Mouse (Mus musculus) neural tube, embryonic 11.5 days (tissue): ENCODE data around the gene Grsf1. TPM values are rescaled to one million over a fixed set of nuclear protein-coding genes. Genes with fewer than 3 reads are reported as not detected.

ENCODE experiments used
- ATAC-seq: fragments of 200-750 bp; cut with Nextera tagmentation; 2 replicates; pipeline ENCODE4 v1.8.0; 2017; ENCODE audit warnings: moderate number of reproducible peaks, mild to moderate bottlenecking, moderate TSS enrichment, moderate library complexity; ENCODE audit not compliant: insufficient read depth, low FRiP score, low TSS enrichment
- DNase-seq: peaks from one replicate; pipeline ENCODE4 v3.0.0-alpha.2; 2015; ENCODE audit warnings: low spot score
- H3K27ac ChIP-seq: fragments of 300-500 bp; sonication (generic); 2 replicates; pipeline ENCODE4 v1.5.1; 2014; ENCODE audit warnings: low read depth, mild to moderate bottlenecking, low read length
- H3K27me3 ChIP-seq: fragments of 300-500 bp; sonication (generic); 2 replicates; pipeline ENCODE4 v1.6.1; 2014; ENCODE audit warnings: mild to moderate bottlenecking, low read length, mixed read lengths; ENCODE audit not compliant: control insufficient read depth, insufficient read depth
- H3K36me3 ChIP-seq: fragments of 300-500 bp; sonication (generic); 2 replicates; pipeline ENCODE4 v1.6.1; 2014; ENCODE audit warnings: mild to moderate bottlenecking, low read length, moderate library complexity, mixed read lengths; ENCODE audit not compliant: control insufficient read depth, insufficient read depth
- H3K4me1 ChIP-seq: fragments of 300-500 bp; sonication (generic); 2 replicates; pipeline ENCODE4 v1.6.1; 2014; ENCODE audit warnings: low read length, mixed read lengths; ENCODE audit not compliant: control insufficient read depth, insufficient read depth
- H3K4me2 ChIP-seq: fragments of 300-500 bp; sonication (generic); 2 replicates; pipeline ENCODE4 v1.6.1; 2014; ENCODE audit warnings: low read depth, mild to moderate bottlenecking, moderate library complexity
- H3K4me3 ChIP-seq: fragments of 300-500 bp; sonication (generic); 2 replicates; pipeline ENCODE4 v1.5.1; 2014; ENCODE audit warnings: low read depth, low read length
- H3K9ac ChIP-seq: fragments of 300-500 bp; sonication (generic); 2 replicates; pipeline ENCODE4 v1.6.1; 2014; ENCODE audit warnings: mild to moderate bottlenecking, low read length
- H3K9me3 ChIP-seq: fragments of 300-500 bp; sonication (generic); 2 replicates; pipeline ENCODE4 v1.6.1; 2016; ENCODE audit warnings: low read length; ENCODE audit not compliant: control insufficient read depth
- WGBS: fragments of 180-500 bp; shearing (Covaris S2); extraction: QIAGEN DNeasy Blood & Tissue Kit; methylation state at CpG from one replicate; pipeline ENCODE4 v1.1.7; 2014; 5-methylcytosine and 5-hydroxymethylcytosine counted together
- polyA plus RNA-seq: library from polyadenylated mRNA; unstranded; fragments of >200 nt; fragmentation: Nextera tagmentation; extraction: Ambion mirVana; gene quantifications from 2 replicates; pipeline ENCODE4 v1.2.1, GENCODE M21; 2014

Gene Grsf1
- polyA plus RNA-seq, 1 experiment from 2014 or later = 105 TPM

DNA sequence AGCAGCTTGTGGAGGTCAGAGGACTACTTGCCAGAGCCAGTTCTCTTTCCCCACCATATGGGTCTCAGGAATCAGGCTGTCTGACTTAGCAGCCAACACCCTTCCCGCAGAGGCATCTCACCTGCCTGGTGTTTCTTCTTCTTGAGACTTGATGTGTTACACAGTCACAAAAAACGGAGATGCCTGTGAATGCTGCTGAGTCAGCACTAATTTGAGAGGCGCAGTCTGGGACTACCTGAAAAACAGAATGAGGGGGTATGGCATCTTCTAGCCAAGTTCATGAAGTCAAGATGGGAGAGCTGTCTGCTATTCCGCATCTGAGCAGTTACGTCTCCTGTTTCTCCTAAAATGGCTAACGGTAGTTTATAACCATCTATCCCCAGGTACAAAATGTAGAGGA lies 4.6 kb upstream of the Grsf1 start:
- WGBS = 90% methylated on average over 6 of the region's 6 CpGs
- H3K36me3 ChIP-seq = no peaks in the 10 kb centered on the region
- no peaks in the 10 kb centered on the region for H3K27me3 ChIP-seq
- DNase-seq = no peak
- no peak overlapping the region for H3K27ac ChIP-seq
- no peak for ATAC-seq
- H3K9ac ChIP-seq = no peak overlapping the region
- H3K4me1 ChIP-seq = no peaks in the 10 kb centered on the region
- H3K4me2 ChIP-seq = no peak overlapping the region
- no peak overlapping the region for H3K4me3 ChIP-seq
- no peaks in the 10 kb centered on the region for H3K9me3 ChIP-seq

DNA sequence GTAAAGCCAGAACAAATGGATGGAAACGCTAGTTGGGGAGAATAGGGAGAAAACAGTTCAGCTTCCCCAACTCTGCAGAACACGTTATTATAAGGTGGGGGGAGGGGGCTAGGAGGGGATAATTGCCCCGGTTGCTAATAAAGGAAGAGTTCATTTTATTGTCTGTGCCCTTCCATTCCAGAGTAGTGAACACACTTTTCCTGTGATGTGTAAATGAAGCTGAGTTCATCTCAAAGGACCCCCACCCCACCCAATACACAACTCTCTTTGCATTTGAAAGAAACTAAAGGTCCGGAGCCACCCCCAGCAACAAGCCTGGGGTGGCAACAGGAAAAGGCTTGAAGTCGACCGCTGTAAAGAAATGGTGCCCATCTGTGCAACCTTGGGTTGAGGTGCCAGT lies 3.4 kb upstream of the Grsf1 start:
- ATAC-seq (no peak), DNase-seq (no peak)
- no peak overlapping the region for H3K9ac ChIP-seq
- H3K9me3 ChIP-seq = no peaks in the 10 kb centered on the region
- H3K4me3 ChIP-seq = no peak overlapping the region
- H3K27me3 ChIP-seq = no peaks in the 10 kb centered on the region
- no peak overlapping the region for H3K27ac ChIP-seq
- 7% methylated on average over 6 of the region's 6 CpGs for WGBS
- peaks cover 4% of the 10 kb centered on the region for H3K4me1 ChIP-seq
- no peaks in the 10 kb centered on the region for H3K36me3 ChIP-seq
- no peak overlapping the region for H3K4me2 ChIP-seq

DNA sequence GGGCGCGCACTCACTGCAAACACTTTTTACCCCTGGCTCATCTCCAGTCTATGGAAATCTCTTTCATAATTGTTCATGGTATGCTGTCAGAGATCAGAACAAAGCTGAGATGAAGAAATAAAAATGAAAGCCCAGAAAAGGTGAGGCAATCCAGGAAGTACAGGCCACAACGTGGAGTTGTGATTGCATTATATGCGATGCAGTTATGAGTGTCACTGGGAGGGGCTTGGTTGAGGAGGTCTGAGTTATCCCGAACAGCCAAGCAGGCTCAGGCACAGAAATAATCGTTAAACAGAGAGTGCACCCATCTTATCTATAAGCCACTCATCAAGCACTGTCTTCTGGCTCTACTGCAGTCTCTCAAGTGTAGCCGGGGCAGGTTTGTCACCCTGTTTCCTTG lies 3.0 kb upstream of the Grsf1 start:
- no peak for DNase-seq

GRCm38 (mm10) chr5:88674703-88675442 lies 1.1 kb downstream of the Grsf1 start:
- Histone ChIP-seq H3K4me2 (peak overlapping the region; percentile 62), H3K27ac (peak overlapping the region; percentile 98), H3K4me1 (peaks cover 11% of the 10 kb centered on the region), H3K9ac (peak overlapping the region; percentile 97), H3K27me3 (no peaks in the 10 kb centered on the region), H3K4me3 (peak overlapping the region; percentile 87), H3K9me3 (no peaks in the 10 kb centered on the region), H3K36me3 (0 out of 2 replicates have a peak, but pooled peaks cover 2% of the 10 kb centered on the region)
- ATAC-seq (peak; percentile 57), DNase-seq (no peak)
- under 1% methylated on average over 39 of the region's 47 CpGs for WGBS

More for the DNA sequence above, 3.0 kb upstream of the Grsf1 start:
- Histone ChIP-seq H3K9ac (no peak overlapping the region), H3K4me2 (no peak overlapping the region), H3K27ac (no peak overlapping the region), H3K4me1 (peaks cover 6% of the 10 kb centered on the region), H3K27me3 (no peaks in the 10 kb centered on the region), H3K9me3 (no peaks in the 10 kb centered on the region), H3K4me3 (no peak overlapping the region), H3K36me3 (no peaks in the 10 kb centered on the region)
- ATAC-seq = no peak
- 38% methylated on average over 7 of the region's 7 CpGs for WGBS

GRCm38 (mm10) chr5:88663875-88664274 lies 12.1 kb downstream of the Grsf1 start:
- no peaks in the 10 kb centered on the region for H3K27me3 ChIP-seq
- WGBS = 93% methylated on average over 5 of the region's 5 CpGs
- no peak overlapping the region for H3K9ac ChIP-seq
- H3K4me1 ChIP-seq = no peaks in the 10 kb centered on the region
- no peak overlapping the region for H3K4me3 ChIP-seq
- no peak overlapping the region for H3K27ac ChIP-seq
- no peak overlapping the region for H3K4me2 ChIP-seq
- no peak for ATAC-seq
- H3K9me3 ChIP-seq = no peaks in the 10 kb centered on the region
- peaks cover 22% of the 10 kb centered on the region for H3K36me3 ChIP-seq
- DNase-seq = no peak

- Histone ChIP-seq H3K9me3 (no peaks in the 10 kb centered on the region), H3K27ac (no peak overlapping the region), H3K4me2 (no peak overlapping the region), H3K4me1 (no peaks in the 10 kb centered on the region), H3K9ac (no peak overlapping the region), H3K27me3 (no peaks in the 10 kb centered on the region), H3K36me3 (peaks cover 21% of the 10 kb centered on the region), H3K4me3 (no peak overlapping the region)
- no peak for ATAC-seq
- DNase-seq = no peak
- WGBS = 98% methylated on average over 3 of the region's 3 CpGs
Measured at GRCm38 (mm10) chr5:88663151-88663550, 12.8 kb downstream of the Grsf1 start.

DNA sequence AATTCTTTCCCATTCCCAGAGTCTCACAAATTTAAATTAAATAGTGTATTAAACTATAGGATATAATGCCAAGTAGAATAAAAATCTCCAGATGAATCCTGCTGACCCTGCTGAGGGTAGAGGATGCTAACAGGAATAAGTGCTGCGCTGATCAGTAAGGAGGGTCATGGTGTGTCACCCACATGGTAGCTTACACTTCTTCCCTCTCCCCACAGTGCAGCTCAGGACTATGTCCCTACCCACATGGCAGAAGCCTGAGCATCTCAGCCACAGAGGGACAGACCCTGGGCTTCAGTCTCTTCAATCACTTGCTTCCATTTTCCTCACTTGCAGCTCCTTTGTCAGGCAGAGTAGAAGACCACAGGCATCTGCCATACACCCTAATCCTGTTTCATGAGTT lies 18.1 kb downstream of the Grsf1 start:
- WGBS = 97% methylated on average over 1 of the region's 1 CpGs
- ATAC-seq = no peak
- Histone ChIP-seq H3K27ac (no peak overlapping the region), H3K4me1 (no peaks in the 10 kb centered on the region), H3K36me3 (peaks cover 9% of the 10 kb centered on the region), H3K27me3 (no peaks in the 10 kb centered on the region), H3K9ac (no peak overlapping the region), H3K4me3 (no peak overlapping the region), H3K9me3 (no peaks in the 10 kb centered on the region), H3K4me2 (no peak overlapping the region)
- DNase-seq = no peak

GRCm38 (mm10) chr5:88652589-88652988 lies 23.4 kb downstream of the Grsf1 start:
- Histone ChIP-seq H3K9me3 (no peaks in the 10 kb centered on the region), H3K4me2 (no peak overlapping the region), H3K4me1 (no peaks in the 10 kb centered on the region), H3K36me3 (peaks cover 7% of the 10 kb centered on the region), H3K4me3 (no peak overlapping the region), H3K27me3 (no peaks in the 10 kb centered on the region), H3K27ac (no peak overlapping the region), H3K9ac (no peak overlapping the region)
- DNase-seq = no peak
- WGBS = 78% methylated on average over 5 of the region's 5 CpGs
- no peak for ATAC-seq
